Mouse (Mus musculus) left cerebral cortex, adult 6 months (tissue): ENCODE results near the gene Atn1. TPM values are rescaled to one million over a fixed set of nuclear protein-coding genes. Genes with fewer than 3 reads are reported as not detected.

Source experiments
- long read RNA-seq, 2 experiments: library from polyadenylated mRNA; unstranded; transcript quantifications; one replicate each; pipeline ENCODE4 v2.0.0; 2019 to 2020
- polyA plus RNA-seq: library from polyadenylated mRNA; unstranded; fragments of <200 nt; fragmentation: Nextera tagmentation; gene quantifications from 2 replicates; pipeline ENCODE4 v1.2.3, GENCODE M21; 2021

Atn1 gene
- 12.8 and 30.3 TPM in 2 replicates for polyA plus RNA-seq
- long read RNA-seq, experiment 1, partial matches to known transcripts = 55 of 60 reads
- long read RNA-seq, experiment 1, other reads (novel, unspliced or antisense) = 5 of 60 reads
- long read RNA-seq, experiment 2, partial matches to known transcripts = 7 of 22 reads
- long read RNA-seq, experiment 2, other reads (novel, unspliced or antisense) = 15 of 22 reads

DNA sequence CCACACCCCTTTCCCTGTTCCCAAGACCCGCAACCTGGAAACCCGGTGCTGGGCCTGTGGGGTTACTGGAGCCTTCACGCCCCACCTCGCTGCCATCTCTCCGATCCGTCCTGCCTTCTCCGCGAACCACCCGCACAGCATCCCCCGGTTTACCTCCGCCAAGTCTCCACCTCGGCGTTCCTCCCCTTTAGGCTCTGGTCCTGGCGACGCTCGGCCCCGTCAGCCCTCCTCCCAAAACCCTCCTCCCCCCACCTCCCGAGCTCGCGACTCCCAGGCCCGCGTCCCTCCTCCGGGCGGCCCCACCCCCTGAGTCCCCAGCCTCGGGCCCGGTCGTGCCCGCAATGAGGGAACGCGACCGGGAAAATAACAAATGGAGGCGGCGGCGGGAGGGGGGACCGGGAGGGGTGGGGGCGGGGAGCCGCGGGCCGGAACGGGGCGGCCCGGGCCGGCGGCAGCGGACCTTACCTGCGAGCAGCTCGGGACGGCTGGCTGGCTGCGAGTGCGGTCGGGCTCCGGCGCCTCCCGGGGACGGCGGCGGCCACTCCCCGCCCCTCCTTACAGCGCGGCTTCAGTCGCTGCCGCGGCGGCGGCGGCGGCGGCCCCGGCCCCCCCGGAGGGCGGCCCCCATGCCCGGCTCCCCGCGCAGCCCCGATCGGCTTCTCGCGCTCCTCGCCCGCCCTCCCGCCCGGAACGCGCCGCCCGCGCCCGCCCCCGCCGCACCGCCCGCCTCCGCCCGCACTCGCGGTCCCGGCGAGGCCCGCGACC lies at the start of gene Atn1, which contains the start of gene Gm45234:
Atn1 (minus strand) TSS at position 694 of the 765 bp plus-strand sequence.
Gm45234 (minus strand) TSS at position 191 of the 765 bp plus-strand sequence.

DNA sequence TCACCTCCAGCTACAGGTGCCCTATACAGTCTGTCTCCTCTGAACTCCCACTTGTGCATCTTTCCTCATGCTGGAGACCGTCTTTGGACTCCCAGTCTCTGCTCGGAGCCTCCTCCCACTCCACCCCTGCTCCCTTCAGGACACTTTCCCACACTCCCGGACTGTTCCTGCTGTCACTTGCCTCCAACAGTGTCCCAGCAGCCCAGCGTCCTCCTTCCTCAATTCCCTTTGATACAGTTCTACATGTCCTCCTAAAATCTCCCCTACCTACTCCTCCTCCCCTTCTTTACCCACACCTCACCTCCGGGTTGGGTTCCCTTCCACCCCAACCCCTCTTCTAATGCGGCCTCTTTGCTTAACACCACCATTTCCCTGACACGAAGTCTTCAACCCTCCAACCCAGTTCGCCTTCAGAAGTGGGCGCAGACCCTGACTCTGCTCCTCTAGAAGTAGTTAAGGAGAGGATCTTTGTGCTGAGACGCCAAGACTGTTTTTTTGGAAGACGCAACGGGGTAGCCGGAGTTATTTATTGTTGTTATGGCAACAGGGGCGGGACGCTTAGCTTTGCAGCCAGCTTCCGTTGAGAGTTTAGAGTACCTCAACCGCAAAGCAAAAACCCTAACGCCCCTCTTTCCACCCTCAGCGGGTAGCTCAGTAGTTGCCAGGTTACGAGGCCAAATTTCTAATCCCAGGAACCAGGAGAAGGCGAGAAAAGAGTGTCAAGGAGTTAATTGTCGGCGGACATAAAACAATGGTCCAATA lies 23.1 kb upstream of the Atn1 start, which contains the start of gene Lrrc23:
Lrrc23 (minus strand) TSS at position 506 of the 762 bp plus-strand sequence.

DNA sequence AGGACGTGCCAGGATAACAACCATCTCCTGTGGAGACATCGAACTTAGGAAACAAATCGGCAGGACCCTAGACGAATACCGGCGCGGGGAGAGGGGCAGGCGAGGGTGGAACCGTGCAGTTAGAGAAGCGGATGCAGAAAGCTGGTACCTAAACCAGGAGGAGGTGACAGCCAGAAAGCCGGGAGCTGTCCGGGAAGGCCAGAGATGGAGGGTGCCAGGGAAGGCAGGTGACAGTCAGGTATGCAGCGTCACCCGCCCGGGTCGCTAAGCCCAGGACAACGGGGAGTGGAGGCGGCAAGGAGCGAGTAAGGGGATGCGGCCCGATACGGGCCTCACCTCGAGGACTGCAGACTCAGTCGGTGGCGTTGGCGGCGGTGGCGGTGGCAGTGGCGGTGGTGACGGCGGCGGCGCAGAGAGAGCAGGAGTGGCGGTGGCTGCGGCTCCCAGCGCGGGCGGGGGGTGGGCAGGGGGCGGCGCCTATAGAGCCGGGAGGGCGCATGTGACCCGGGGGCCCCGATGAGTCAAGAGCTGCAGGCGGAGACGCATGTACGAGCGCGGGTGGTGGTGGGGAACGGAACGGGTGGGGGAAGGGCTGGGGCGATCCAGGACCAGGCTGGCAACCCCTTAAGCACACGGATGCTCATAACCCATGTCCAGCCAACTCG lies 12.9 kb upstream of the Atn1 start, which contains the start of gene Eno2:
Eno2 (minus strand) TSS at position 573 of the 665 bp plus-strand sequence.

DNA sequence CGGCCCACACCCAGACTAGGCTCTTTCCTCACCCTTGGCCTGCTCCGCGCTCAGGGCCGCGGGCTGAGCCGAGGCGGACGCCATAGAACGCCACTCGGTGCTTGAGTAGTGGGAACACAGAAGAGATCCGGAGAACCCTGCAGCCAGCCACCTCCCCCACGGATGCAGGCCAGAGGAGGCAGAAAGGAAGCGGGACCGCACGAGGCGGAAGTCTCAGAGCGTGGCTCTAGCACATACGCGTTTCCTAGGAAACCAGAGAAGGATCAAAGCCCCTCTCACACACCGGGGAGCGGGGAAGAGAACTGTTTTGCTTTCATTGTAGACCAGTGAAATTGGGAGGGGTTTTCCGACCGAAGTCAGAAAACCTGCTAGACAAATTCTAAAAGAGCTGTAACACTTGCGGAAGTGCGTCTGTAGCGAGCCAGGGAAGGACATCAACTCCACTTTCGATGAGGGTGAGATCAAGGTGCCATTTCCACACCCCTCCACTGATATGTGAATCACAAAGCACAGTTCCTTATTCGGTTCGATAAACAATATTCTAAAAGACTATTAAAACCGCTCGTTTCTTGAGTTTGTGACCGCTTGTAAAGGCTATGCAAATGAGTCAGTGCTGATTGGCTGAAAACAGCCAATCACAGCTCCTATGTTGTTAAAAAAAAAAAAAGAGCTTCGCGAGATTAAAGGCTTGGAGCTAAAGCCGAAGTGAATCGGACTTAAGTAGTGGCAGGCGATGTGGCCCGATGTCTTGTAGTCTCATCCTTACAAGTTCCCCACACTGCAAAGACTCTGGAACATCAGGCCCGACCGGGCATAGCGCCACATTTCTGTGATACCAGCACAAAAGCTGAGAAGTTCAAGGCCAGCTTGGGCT lies 15.2 kb downstream of the Atn1 start, which contains the start of gene Grcc10:
Grcc10 (minus strand) TSS at position 487 of the 874 bp plus-strand sequence.

DNA sequence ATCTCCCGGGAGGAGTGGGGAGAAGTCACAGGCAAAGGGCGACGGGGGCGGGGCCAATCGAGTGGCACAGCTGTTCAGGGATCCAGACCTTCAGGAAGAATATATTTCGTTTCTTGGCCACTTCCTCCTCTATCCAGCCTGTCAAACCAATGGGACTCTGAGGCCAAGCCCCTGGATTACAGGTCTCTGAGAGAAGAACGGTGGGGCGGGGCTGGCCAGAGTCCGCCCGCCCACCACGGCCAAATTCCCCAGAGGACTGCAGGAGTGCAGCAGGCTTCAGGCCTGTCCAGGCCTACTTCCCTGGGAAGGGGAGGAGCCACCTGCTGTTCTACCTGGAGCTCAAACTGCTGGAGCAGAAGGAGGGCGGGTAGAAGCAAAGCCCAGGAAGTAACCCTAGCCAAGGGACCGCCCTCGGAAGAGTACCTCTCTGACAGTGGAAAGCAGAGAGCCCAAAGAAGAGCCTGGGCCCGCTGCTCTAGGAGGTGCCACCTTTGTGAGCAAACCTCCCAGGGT lies 17.8 kb downstream of the Atn1 start, which contains the start of gene Ptpn6:
Ptpn6 (minus strand) TSS at position 204 of the 513 bp plus-strand sequence.

DNA sequence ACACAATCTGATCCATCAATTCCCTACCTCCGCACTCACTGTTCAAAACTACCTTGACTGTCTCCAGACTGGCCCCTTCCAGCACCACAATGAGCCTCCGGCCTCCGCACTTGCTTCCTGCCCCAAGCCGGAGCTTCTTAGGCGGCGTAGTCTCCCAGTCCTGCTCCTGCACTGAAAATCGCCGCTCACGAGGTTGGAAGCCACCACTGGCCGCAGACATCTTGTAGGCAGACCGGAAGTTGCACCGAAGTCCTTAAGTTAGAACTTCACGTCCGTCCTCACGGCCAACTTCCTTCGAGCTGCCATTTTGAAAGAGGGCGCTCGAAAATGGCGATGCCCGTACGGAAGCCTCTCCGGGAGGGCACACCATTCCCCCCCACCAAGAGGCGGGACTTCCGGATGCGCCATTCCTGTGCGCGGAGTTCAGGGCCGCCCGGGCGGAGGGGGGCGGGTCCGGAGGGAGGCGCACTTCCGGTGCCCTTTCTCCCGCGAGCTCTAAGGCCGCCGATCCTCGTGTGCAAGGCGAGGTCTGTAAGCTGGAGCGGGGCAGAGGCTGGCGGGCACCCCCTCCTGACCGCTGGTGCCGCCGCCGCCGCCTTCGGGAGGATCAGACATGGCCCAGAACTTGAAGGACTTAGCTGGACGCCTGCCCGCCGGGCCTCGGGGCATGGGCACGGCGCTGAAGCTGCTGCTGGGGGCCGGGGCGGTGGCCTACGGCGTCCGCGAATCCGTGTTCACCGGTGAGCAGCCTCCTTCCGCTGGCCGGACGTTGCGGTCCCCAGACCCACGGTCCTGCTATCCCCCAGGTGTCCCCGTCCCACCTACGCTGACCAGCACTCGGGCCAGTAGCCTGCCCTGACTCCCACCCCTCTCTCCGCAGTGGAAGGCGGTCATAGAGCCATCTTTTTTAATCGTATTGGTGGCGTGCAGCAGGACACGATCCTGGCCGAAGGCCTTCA lies 44.2 kb downstream of the Atn1 start, which contains the start of the genes Emg1 and Phb2:
Emg1 (minus strand) TSS at position 355 of the 959 bp plus-strand sequence.
Phb2 (plus strand) TSS at position 513 of the 959 bp plus-strand sequence.

Other genes with a start within 250 kb of the Atn1 start
- 2.4 and 2.5 TPM in 2 replicates for gene C1ra, start 244.1 kb downstream of the Atn1 start, polyA plus RNA-seq
- gene C1s1, start 214.2 kb downstream of the Atn1 start, polyA plus RNA-seq = 0.43 and 0.45 TPM in 2 replicates
- not detected in 2 replicates for gene C1rb, start 186.2 kb downstream of the Atn1 start, polyA plus RNA-seq
- not detected in 2 replicates for gene C1s2, start 120.4 kb downstream of the Atn1 start, polyA plus RNA-seq
- gene Lpcat3, start 93.5 kb downstream of the Atn1 start, polyA plus RNA-seq = 14.8 and 15.8 TPM in 2 replicates
- gene Emg1, start 44.3 kb downstream of the Atn1 start, polyA plus RNA-seq = 81.8 and 92.0 TPM in 2 replicates
- 143 and 147 TPM in 2 replicates for gene Phb2, start 44.2 kb downstream of the Atn1 start, polyA plus RNA-seq
- gene Ptpn6, start 17.8 kb downstream of the Atn1 start, polyA plus RNA-seq = 3.5 and 5.4 TPM in 2 replicates
- gene Grcc10, start 15.2 kb downstream of the Atn1 start, polyA plus RNA-seq = 1,134 and 1,230 TPM in 2 replicates
- not detected in 2 replicates for gene Gm45234, start 503 bp downstream of the Atn1 start, polyA plus RNA-seq
- 524 and 939 TPM in 2 replicates for gene Eno2, start 13.1 kb upstream of the Atn1 start, polyA plus RNA-seq
- gene Lrrc23, start 23.2 kb upstream of the Atn1 start, polyA plus RNA-seq = 0.85 and 2.2 TPM in 2 replicates
- gene Spsb2, start 52.1 kb upstream of the Atn1 start, polyA plus RNA-seq = 3.9 and 5.0 TPM in 2 replicates
- 1,295 and 1,347 TPM in 2 replicates for gene Tpi1, start 57.8 kb upstream of the Atn1 start, polyA plus RNA-seq
- 82.3 and 115 TPM in 2 replicates for gene Usp5, start 73.0 kb upstream of the Atn1 start, polyA plus RNA-seq
- gene Cdca3, start 73.0 kb upstream of the Atn1 start, polyA plus RNA-seq = 0.65 and 0.78 TPM in 2 replicates
- not detected in 2 replicates for gene Gnb3, start 83.8 kb upstream of the Atn1 start, polyA plus RNA-seq
- gene P3h3, start 101.2 kb upstream of the Atn1 start, polyA plus RNA-seq = 0.99 and 5.6 TPM in 2 replicates
- 0.87 and 14.7 TPM in 2 replicates for gene Gpr162, start 107.5 kb upstream of the Atn1 start, polyA plus RNA-seq
- gene Cd4, start 131.7 kb upstream of the Atn1 start, polyA plus RNA-seq = 5.7 and 6.2 TPM in 2 replicates
- gene Lag3, start 155.2 kb upstream of the Atn1 start, polyA plus RNA-seq = 7.3 and 8.8 TPM in 2 replicates
- gene Ptms, start 163.6 kb upstream of the Atn1 start, polyA plus RNA-seq = 367 and 833 TPM in 2 replicates
- gene Mlf2, start 174.9 kb upstream of the Atn1 start, polyA plus RNA-seq = 569 and 770 TPM in 2 replicates
- 254 TPM in 2 replicates for gene Cops7a, start 209.0 kb upstream of the Atn1 start, polyA plus RNA-seq
- 42.6 and 156 TPM in 2 replicates for gene Pianp, start 240.2 kb upstream of the Atn1 start, polyA plus RNA-seq